Mouse (Mus musculus) gastrocnemius, adult 8-10 months (tissue): ENCODE measurements around the gene Hist1h2bk. TPM values are rescaled to one million over a fixed set of nuclear protein-coding genes. Genes with fewer than 3 reads are reported as not detected.

ENCODE experiments used
- microRNA-seq: library from miRNA; unstranded; fragments of <30 nt; microRNA quantifications from one replicate; pipeline ENCODE4 v1.2.0, GENCODE M21; 2022
- total RNA-seq, 4 experiments: library from RNA; stranded (reverse); gene quantifications; 2 replicates each; pipeline ENCODE4 v1.2.4; 2022

Hist1h2bk gene
- total RNA-seq, 4 experiments from 2014 or later = 0.75 to 7.0 TPM; not detected in 2

Small RNA genes lying within 50 kb of the gene (microRNA-seq; reads per million reads assigned to microRNA genes)
- gene Gm26300 (not detected), gene Gm44390 (not detected), gene Gm44486 (not detected)

Other genes starting within 250 kb of the Hist1h2bk start
- not detected for gene Hist1h2an, start 248.7 kb upstream of the Hist1h2bk start, total RNA-seq
- gene Hist1h2bp, start 248.4 kb upstream of the Hist1h2bk start, total RNA-seq = 1 to 10 TPM in 1 of 4 experiments, under 1 TPM in 1, not detected in 2; 0.73 to 2.1 TPM
- 10 to 100 TPM; 13.3 to 26.7 (median 21.1) TPM for gene Hist1h2bq, start 225.7 kb upstream of the Hist1h2bk start, total RNA-seq
- gene Hist1h2ao, start 225.4 kb upstream of the Hist1h2bk start, total RNA-seq = 1 to 10 TPM in 1 of 4 experiments, not detected in 3; 3.4 TPM
- 10 to 100 TPM; 49.7 to 72.4 (median 56.2) TPM for gene Hist1h4m, start 224.1 kb upstream of the Hist1h2bk start, total RNA-seq
- 10 to 100 TPM in 1 of 4 experiments, 1 to 10 TPM in 1, not detected in 2; 9.2 to 18.0 TPM for gene Hist1h4n, start 203.7 kb upstream of the Hist1h2bk start, total RNA-seq
- gene Hist1h2ap, start 202.4 kb upstream of the Hist1h2bk start, total RNA-seq = 1 to 10 TPM in 2 of 4 experiments, not detected in 2; 1.4 to 2.6 TPM
- gene Hist1h2br, start 202.1 kb upstream of the Hist1h2bk start, total RNA-seq = 10 to 100 TPM; 13.3 to 26.6 (median 21.0) TPM
- 1 to 10 TPM in 1 of 4 experiments, under 1 TPM in 3; 0.48 to 1.4 (median 0.80) TPM for gene Zfp184, start 90.8 kb upstream of the Hist1h2bk start, total RNA-seq
- gene Pom121l2, start 54.7 kb upstream of the Hist1h2bk start, total RNA-seq = not detected
- not detected for gene Prss16, start 26.1 kb upstream of the Hist1h2bk start, total RNA-seq
- 1 to 10 TPM in 3 of 4 experiments, not detected in 1; 3.0 to 6.5 (median 5.3) TPM for gene Hist1h2ah, start 302 bp upstream of the Hist1h2bk start, total RNA-seq
- gene Hist1h4i, start 5.5 kb downstream of the Hist1h2bk start, total RNA-seq = 10 to 100 TPM; 28.5 to 37.8 (median 35.7) TPM
- gene Hist1h2ag, start 7.1 kb downstream of the Hist1h2bk start, total RNA-seq = 1 to 10 TPM in 3 of 4 experiments, not detected in 1; 2.3 to 4.2 (median 2.6) TPM
- gene Hist1h2bj, start 7.3 kb downstream of the Hist1h2bk start, total RNA-seq = 1 to 10 TPM in 2 of 4 experiments, under 1 TPM in 2; 0.75 to 2.9 (median 1.3) TPM
- not detected for gene Vmn1r188, start 48.6 kb downstream of the Hist1h2bk start, total RNA-seq
- not detected for gene Vmn1r189, start 70.0 kb downstream of the Hist1h2bk start, total RNA-seq
- not detected for gene Vmn1r191, start 148.1 kb downstream of the Hist1h2bk start, total RNA-seq
- not detected for gene Vmn1r192, start 155.3 kb downstream of the Hist1h2bk start, total RNA-seq
- gene Vmn1r193, start 187.3 kb downstream of the Hist1h2bk start, total RNA-seq = not detected
- not detected for gene Vmn1r194, start 208.3 kb downstream of the Hist1h2bk start, total RNA-seq
- not detected for gene Vmn1r195, start 234.7 kb downstream of the Hist1h2bk start, total RNA-seq